In the genomic region with DNA sequence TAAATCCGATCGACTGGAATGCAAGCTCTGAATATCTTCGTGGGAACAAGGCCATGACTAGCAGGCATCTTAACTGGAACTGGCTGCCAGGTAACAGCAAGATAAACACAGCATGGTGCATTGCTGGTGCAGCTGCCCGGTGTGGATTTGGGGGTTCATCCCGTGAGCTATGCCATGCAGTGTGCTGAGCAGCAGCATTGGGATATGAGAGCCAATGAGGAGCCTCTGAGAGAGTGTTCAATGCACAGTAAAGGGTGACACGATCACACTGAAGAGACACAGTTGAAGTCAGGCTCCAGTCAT, we compare ENCODE assay signal across 12 mouse cellular contexts.
DNase-seq lines count a peak whose midpoint lies in the region; ATAC-seq lines count a peak whose summit lies in the region.
"Had no signal": no experiment of that assay in that cellular context is flagged by ENCODE, and none has a peak within 500 bp of the region (broad histone marks: within the 10 kb centered on the region; RNA-seq: fewer than 3 reads in every experiment).

No protein-coding gene starts in this region.

- no peaks in the 10 kb centered on the region for H3K36me3 ChIP-seq in forebrain, embryonic 14.5 days (ENCODE audit: control insufficient read depth, insufficient read depth, low read length)
- no peaks in the 10 kb centered on the region for H3K36me3 ChIP-seq in forebrain, embryonic 13.5 days (ENCODE audit: poor library complexity, severe bottlenecking)
- no peaks in the 10 kb centered on the region for H3K36me3 ChIP-seq in intestine, embryonic 15.5 days
- no peaks in the 10 kb centered on the region for H3K36me3 ChIP-seq in intestine, embryonic 16.5 days (ENCODE audit: control insufficient read depth, insufficient read depth, low read length)
- H3K36me3 ChIP-seq in limb, embryonic 10.5 days = no peaks in the 10 kb centered on the region

- no peak overlapping the region for H3K9ac ChIP-seq in forebrain, embryonic 14.5 days (ENCODE audit: low read length)
- no peak overlapping the region for H3K9ac ChIP-seq in forebrain, embryonic 13.5 days
- H3K9ac ChIP-seq in intestine, embryonic 15.5 days = no peak overlapping the region
- H3K9ac ChIP-seq in intestine, embryonic 16.5 days (ENCODE audit: low read depth, low read length) = no peak overlapping the region

- H3K27me3 ChIP-seq in forebrain, embryonic 14.5 days (replicated peaks; ENCODE audit: control insufficient read depth, insufficient read depth, low read length) = no peaks in the 10 kb centered on the region
- H3K27me3 ChIP-seq in forebrain, embryonic 13.5 days = no peaks in the 10 kb centered on the region
- no peaks in the 10 kb centered on the region for H3K27me3 ChIP-seq in intestine, embryonic 15.5 days (replicated peaks)
- no peaks in the 10 kb centered on the region for H3K27me3 ChIP-seq in intestine, embryonic 16.5 days (replicated peaks; ENCODE audit: control insufficient read depth, insufficient read depth, low read length)
- no peaks in the 10 kb centered on the region for H3K27me3 ChIP-seq in limb, embryonic 10.5 days (ENCODE audit: low read depth, poor library complexity, severe bottlenecking)
- H3K27me3 ChIP-seq: Patski had no signal

- H3K4me1 ChIP-seq in forebrain, embryonic 14.5 days (ENCODE audit: control insufficient read depth, insufficient read depth, low read length) = peaks cover 22% of the 10 kb centered on the region
- H3K4me1 ChIP-seq in forebrain, embryonic 13.5 days = peaks cover 48% of the 10 kb centered on the region
- H3K4me1 ChIP-seq in intestine, embryonic 15.5 days (replicated peaks) = peaks cover 28% of the 10 kb centered on the region
- H3K4me1 ChIP-seq in intestine, embryonic 16.5 days (ENCODE audit: control insufficient read depth, insufficient read depth, low read length) = peaks cover 17% of the 10 kb centered on the region
- H3K4me1 ChIP-seq in limb, embryonic 10.5 days = peaks cover 87% of the 10 kb centered on the region

- no peak overlapping the region for H3K4me2 ChIP-seq in forebrain, embryonic 14.5 days (ENCODE audit: low read length)
- H3K4me2 ChIP-seq in forebrain, embryonic 13.5 days = no peak overlapping the region
- no peak overlapping the region for H3K4me2 ChIP-seq in intestine, embryonic 15.5 days (replicated peaks)
- H3K4me2 ChIP-seq in intestine, embryonic 16.5 days (ENCODE audit: low read depth, low read length) = no peak overlapping the region

- no peak for DNase-seq in forebrain, embryonic 14.5 days (ENCODE audit: low spot score)
- peak; percentile 29 to 43 for DNase-seq in cerebellum, adult 18-20 months
- no peak for DNase-seq in limb, embryonic 10.5 days (ENCODE audit: low spot score)
- no peak for DNase-seq in frontal cortex, postnatal 25 days (ENCODE audit: low spot score in 2 of 2)
- no peak for DNase-seq in lung, postnatal 36 days
- DNase-seq: gastrocnemius, postnatal 36 days; lung, postnatal 4 days; spleen, adult 18-20 months had no signal

- ATAC-seq in forebrain, embryonic 14.5 days = 0 out of 2 replicates have a peak, but pooled peaks have one; percentile 23
- ATAC-seq in forebrain, embryonic 13.5 days = no peak
- ATAC-seq in intestine, embryonic 15.5 days = no peak
- ATAC-seq in intestine, embryonic 16.5 days = no peak; the same call in 1 of the 2 replicates
- ATAC-seq: Patski had no signal

- no peak overlapping the region for H3K27ac ChIP-seq in forebrain, embryonic 14.5 days (ENCODE audit: low read depth, low read length)
- no peak overlapping the region for H3K27ac ChIP-seq in forebrain, embryonic 13.5 days
- peak overlapping the region; percentile 62 for H3K27ac ChIP-seq in intestine, embryonic 15.5 days
- H3K27ac ChIP-seq in intestine, embryonic 16.5 days (ENCODE audit: low read length) = no peak overlapping the region
- H3K27ac ChIP-seq in limb, embryonic 10.5 days = peak overlapping the region; percentile 86

- no peak overlapping the region for H3K4me3 ChIP-seq in forebrain, embryonic 14.5 days (ENCODE audit: low read depth, low read length)
- no peak overlapping the region for H3K4me3 ChIP-seq in forebrain, embryonic 13.5 days
- H3K4me3 ChIP-seq in intestine, embryonic 15.5 days (replicated peaks) = no peak overlapping the region
- no peak overlapping the region for H3K4me3 ChIP-seq in intestine, embryonic 16.5 days (ENCODE audit: low read length)
- no peak overlapping the region for H3K4me3 ChIP-seq in limb, embryonic 10.5 days

- H3K9me3 ChIP-seq in forebrain, embryonic 14.5 days (replicated peaks; ENCODE audit: control insufficient read depth, low read length) = no peaks in the 10 kb centered on the region
- no peaks in the 10 kb centered on the region for H3K9me3 ChIP-seq in forebrain, embryonic 13.5 days (replicated peaks)
- H3K9me3 ChIP-seq in intestine, embryonic 15.5 days = no peaks in the 10 kb centered on the region
- H3K9me3 ChIP-seq in intestine, embryonic 16.5 days (ENCODE audit: control insufficient read depth, low read length) = no peaks in the 10 kb centered on the region
- H3K9me3 ChIP-seq in limb, embryonic 10.5 days (replicated peaks) = no peaks in the 10 kb centered on the region

- whole genome bisulfite sequencing in forebrain, embryonic 14.5 days = 53% methylated on average over 6 of the region's 6 CpGs
- 63% methylated on average over 6 of the region's 6 CpGs for WGBS in forebrain, embryonic 13.5 days
- WGBS in intestine, embryonic 15.5 days = 29% methylated on average over 6 of the region's 6 CpGs
- WGBS in intestine, embryonic 16.5 days = 35% methylated on average over 6 of the region's 6 CpGs
- WGBS in limb, embryonic 10.5 days = 70% methylated on average over 6 of the region's 6 CpGs

Comparison
In these comparisons a context has a peak if more than half of its experiments do, and no peak if none do; other contexts are left out.
1. H3K27ac ChIP-seq: peak in intestine, embryonic 15.5 days (single experiment) and limb, embryonic 10.5 days (single experiment); none in forebrain, embryonic 14.5 days (single experiment), forebrain, embryonic 13.5 days (single experiment) and intestine, embryonic 16.5 days (single experiment).
2. DNase-seq: peak in cerebellum, adult 18-20 months (2 of 2); none in forebrain, embryonic 14.5 days (single experiment), limb, embryonic 10.5 days (single experiment), frontal cortex, postnatal 25 days (0 of 2) and lung, postnatal 36 days (single experiment).